Mouse (Mus musculus) stomach, postnatal 0 days (tissue): ENCODE measurements around the gene Arhgef5.
A peak's percentile ranks its signal among the peaks of the same experiment; 100 is the strongest.

ENCODE experiments used
- CTCF ChIP-seq: IDR thresholded peaks from 2 replicates; pipeline ENCODE4 v1.5.1; 2016; ENCODE audit warnings: antibody characterized with exemption, low read depth, mild to moderate bottlenecking, moderate library complexity
- EP300 ChIP-seq: optimal IDR thresholded peaks from 2 replicates; pipeline ENCODE3; 2016; ENCODE audit warnings: antibody characterized with exemption

GRCm38 (mm10) chr6:43335619-43336234 lies 70.3 kb downstream of the Arhgef5 start:
- peak; percentile 61 for TF ChIP-seq CTCF
- TF ChIP-seq EP300: no peak
